Mouse (Mus musculus): Measurements from ENCODE around the gene Tada1.

Gene Tada1

DNA sequence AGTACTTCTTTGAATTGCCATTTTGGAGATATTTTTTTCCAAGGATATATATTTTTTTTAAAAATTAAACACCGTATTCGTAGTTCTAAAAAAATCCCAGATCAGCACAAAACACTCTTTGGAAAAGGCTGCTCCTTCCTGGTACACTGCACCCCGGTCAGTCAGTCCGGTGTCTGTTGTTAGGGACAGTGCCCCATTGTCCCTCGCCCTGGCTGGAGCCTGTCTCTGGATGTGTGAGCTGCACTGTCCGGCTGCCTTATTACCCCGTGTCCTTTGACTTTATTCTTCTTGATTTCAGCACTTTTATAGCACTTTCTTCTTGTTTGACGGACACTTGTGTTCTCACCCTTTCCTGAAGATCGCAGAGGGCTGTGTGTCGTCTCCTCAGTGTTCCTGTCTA is 5.7 kb downstream of the Tada1 start:
- no peak for DNase-seq (ENCODE audit: low read depth, low spot score)

GRCm38 (mm10) chr1:166385431-166385830 is 6.5 kb downstream of the Tada1 start:
- DNase-seq (ENCODE audit: low read depth, low spot score) = no peak

DNA sequence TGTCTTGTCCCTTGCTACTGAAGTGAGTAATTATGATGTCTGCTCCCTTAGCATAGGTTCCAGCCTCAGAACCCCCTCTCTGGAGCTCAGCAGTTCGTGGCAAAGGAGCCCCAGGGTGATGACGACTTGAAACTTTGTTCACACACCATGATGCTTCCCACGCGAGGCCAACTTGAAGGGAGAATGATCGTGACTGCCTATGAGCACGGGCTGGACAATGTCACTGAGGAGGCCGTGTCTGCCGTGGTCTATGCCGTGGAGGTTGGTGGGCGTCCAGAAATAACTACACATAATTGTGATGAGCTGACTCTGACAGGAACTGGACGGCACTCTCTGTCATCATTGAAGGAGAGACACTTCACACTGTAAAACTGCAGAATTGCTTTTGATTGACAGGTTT is 9.6 kb downstream of the Tada1 start:
- no peak for DNase-seq (ENCODE audit: low read depth, low spot score)

DNA sequence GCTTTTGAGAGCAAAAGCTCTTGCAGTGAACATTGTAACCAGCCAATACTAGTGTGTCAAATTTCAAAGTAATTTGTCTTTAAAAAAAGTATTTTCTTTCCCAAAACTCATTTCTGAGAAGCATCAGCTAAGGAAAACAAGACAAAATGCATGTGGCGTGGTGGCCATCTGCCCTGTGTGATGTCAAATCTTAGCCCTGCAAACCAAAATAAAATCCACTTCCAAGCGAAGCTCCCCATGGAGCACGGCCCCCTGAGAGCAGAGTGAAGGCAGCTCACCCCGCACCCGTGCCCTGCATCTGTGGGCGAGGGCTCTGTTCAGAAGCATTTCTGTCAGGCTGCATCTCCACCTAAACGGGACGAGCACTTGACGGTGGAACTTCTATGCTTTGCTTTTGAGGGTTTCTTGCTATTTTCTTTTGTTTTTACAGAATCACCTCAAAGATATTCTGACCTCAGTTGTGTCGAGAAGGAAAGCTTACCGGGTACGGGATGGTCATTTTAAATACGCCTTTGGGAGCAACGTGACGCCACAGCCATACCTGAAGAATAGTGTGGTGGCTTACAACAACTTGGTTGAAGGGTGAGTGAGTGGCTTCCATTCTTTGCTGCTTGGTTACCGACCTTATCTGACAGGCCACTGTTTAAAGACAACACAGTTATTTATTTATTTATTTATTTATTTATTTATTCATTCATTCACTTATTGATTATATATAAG is 10.7 kb downstream of the Tada1 start:
- no peak for DNase-seq (ENCODE audit: low read depth, low spot score)

DNA sequence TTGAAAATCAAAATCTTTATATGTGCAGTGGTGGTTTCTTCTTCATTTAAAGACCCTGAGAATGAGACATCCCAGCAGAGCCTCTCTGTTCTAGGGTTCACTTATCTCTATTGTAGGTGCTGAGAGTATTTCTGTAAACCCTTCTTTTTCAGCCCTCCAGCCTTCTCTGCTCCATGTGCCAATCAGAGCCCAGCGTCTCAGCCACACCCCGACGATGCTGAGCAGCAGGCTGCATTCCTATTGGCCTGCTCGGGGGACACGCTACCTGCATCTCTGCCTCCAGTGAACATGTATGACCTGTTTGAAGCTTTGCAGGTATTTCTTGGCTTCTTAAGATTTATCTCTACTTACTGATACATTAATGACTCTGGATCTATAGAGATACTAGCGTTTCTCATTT is 12.8 kb downstream of the Tada1 start:
- no peak for DNase-seq (ENCODE audit: low read depth, low spot score)

DNA sequence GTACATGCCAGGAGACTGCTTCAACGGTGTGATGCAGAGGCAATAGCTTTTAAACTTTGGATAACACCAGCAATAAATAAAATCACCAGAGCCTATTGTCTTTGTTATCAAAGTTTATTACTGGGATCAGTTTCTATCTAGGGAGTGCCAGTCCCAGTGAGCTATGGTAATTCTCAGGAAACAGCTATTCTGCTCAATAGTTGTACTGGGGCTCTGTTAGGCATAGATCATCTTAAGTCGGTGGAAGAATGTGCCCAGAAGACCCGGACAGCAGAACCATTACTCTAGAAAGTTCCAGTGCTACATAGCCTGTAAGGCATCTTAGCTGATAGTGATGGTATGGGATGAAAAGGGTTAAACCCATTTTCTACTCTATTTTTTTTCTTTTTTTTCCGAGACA is 15.9 kb downstream of the Tada1 start:
- no peak for DNase-seq (ENCODE audit: low read depth, low spot score)

GRCm38 (mm10) chr1:166395661-166396060 is 16.8 kb downstream of the Tada1 start:
- no peak for DNase-seq (ENCODE audit: low read depth, low spot score)

DNA sequence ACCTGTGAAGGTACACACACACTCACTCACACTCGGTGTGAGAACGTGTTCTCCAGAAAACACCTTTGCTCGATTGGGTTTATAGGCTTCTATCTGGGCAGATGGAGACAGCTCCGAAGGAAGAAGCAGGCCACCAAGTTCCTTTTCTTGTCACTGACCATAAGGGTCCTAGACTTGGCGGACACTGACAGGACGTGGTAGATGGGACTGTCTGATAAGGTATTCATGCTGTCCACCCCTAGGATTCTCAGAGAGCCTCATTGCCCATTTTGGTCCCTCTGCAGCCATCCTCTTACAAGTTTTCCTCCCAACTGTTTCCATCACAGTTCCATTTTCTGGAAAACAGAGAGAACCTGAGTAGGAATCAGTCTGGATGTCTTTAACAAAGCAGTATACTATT is 17.5 kb downstream of the Tada1 start:
- no peak for DNase-seq (ENCODE audit: low read depth, low spot score)

- no peak for DNase-seq (ENCODE audit: low read depth, low spot score)
Measured at GRCm38 (mm10) chr1:166401455-166401854, 22.6 kb downstream of the Tada1 start.

- no peak for DNase-seq (ENCODE audit: low read depth, low spot score)
Measured at GRCm38 (mm10) chr1:166402003-166402402, 23.1 kb downstream of the Tada1 start.

DNA sequence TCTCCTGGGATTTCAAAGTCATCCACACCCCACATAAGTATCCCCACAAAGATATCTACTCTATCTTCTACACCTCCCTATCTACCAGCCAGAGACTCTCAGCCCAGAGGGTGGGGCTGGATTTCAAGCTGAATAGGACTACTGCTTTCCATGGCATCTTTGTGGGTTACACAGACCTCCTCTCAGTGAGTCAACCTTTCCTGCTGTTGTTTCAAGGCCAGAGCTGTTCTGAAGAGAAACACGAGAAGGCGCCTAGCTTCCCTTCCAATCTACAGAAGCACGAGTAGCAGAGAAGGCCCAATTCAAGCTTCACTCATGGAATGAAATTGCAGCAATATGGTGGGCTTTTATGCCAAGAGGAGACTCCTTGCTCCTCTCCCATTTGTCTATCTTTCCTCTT is 24.9 kb downstream of the Tada1 start:
- DNase-seq (ENCODE audit: low read depth, low spot score) = no peak

GRCm38 (mm10) chr1:166409177-166409700 is 30.3 kb downstream of the Tada1 start:
- peak; percentile 39 for DNase-seq (ENCODE audit: low read depth, low spot score)

DNA sequence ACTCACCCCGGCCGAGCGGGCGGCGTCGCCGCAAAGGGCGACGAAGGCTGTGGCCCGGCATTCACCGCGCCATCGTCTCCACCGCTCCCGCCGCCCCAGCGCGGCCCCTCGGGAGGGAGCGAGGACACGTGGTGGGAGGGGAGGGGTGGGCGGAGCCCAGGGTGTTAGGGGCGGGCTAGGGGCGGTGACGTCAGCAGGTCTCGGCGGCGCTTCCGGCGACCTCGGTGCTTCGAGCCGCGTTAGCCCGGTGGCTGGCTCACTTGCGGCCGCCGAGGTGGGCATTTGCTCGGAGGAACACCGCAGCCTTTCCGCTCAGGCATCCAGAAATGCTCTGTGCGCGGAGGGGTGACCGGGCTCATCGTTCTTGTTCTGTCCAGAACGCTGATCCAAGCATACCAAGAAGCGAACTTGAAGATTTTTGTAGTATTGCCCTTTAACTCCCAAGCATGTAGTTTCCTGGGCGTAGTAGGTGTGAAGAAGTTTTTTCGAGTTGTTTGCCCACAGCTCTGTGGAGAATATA is 30.9 kb downstream of the Tada1 start, which contains the start of gene Pogk:
Gene Pogk (minus strand): TSS at position 163 of the 520 bp plus-strand sequence.
- peak; percentile 93 for DNase-seq (ENCODE audit: low read depth, low spot score)

- DNase-seq (ENCODE audit: low read depth, low spot score) = no peak
Measured at GRCm38 (mm10) chr1:166411541-166411940, 32.6 kb downstream of the Tada1 start.

DNA sequence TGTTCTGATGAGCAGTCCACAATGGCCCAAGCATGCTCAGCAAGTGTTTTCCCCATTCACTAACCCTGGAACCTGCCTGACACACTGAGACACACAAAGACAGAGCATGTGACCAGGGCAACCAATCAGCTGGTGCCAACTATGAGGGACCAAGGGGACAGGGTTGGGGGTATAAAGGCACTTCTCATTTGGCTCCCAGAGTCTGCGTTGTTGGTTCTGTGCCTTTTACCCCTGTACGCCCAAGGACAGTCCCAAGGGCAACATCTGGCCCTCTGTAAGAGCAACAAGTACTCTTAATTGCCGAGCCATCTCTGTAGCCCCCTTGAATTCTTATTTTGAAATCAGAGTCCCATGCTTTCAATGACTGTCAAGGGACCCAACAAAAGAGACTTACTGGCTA is 33.4 kb downstream of the Tada1 start:
- no peak for DNase-seq (ENCODE audit: low read depth, low spot score)

DNA sequence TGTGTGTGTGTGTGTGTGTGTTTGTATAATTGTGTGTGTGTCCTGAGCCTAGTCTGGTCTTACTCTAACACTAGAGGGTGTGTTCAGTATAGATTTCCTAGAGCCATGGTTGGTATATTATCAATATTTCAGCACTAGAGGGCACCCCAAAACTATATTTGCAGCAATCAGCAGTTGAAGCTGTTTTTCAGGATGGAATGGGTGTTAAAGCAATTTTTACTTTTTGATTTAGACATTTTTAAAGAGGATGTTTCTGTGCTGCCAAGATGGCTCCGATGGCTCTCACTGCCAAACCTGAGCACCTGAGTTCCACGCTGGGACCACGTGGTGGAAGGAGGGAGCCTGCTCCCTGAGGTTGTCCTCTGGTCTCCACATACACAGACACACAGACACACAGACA is 50.2 kb downstream of the Tada1 start:
- no peak for DNase-seq (ENCODE audit: low read depth, low spot score)

- no peak for DNase-seq (ENCODE audit: low read depth, low spot score)
Measured at GRCm38 (mm10) chr1:166429809-166430431, 51.0 kb downstream of the Tada1 start.

GRCm38 (mm10) chr1:166439426-166439825 is 60.5 kb downstream of the Tada1 start:
- DNase-seq (ENCODE audit: low read depth, low spot score) = no peak

- DNase-seq (ENCODE audit: low read depth, low spot score) = no peak
Measured at GRCm38 (mm10) chr1:166441992-166442391, 63.1 kb downstream of the Tada1 start.
